In the genomic region with DNA sequence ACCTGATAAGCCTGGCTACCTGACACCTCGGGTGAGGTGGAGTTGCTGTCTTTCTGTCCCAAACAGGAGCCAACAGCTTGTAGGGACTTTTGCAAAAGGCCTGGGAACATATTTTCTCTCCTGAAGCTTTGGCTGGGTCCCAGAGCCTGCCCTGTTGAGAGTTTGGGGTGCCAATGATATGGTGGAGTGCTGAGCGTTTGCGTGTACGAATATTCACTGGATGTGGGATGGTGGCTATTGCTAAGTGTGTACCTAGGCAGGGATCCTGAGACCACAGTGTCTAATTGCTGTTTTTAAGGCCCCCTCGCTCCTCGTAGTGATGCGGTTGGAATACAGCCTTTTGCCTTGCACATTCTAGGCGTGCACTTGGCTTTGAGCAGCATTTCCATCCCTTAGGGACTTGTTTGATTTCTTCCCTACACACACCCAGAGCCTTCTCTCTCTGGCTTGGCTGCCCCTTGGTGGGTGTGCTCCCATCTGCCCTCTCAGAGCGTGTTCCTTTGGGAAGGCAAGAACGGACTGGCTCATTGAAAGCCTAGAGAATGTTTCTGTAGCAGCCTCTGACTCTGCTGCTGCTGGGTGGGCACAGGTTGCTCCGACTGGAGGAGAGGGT, we compare ENCODE assay signal across 8 mouse cellular contexts. TPM values are rescaled to one million over a fixed set of nuclear protein-coding genes. Genes with fewer than 3 reads are reported as not detected.
DNase-seq lines count a peak whose midpoint lies in the region; ATAC-seq and TF ChIP-seq lines count a peak whose summit lies in the region.

No protein-coding gene starts in this region.

- no peaks in the 10 kb centered on the region for H3K9me3 ChIP-seq in heart, embryonic 12.5 days (replicated peaks)
- no peaks in the 10 kb centered on the region for H3K9me3 ChIP-seq in liver, embryonic 12.5 days (replicated peaks)

- no peak for TF ChIP-seq CTCF in kidney, adult 2 months (conservative IDR thresholded peaks at IDR 0.05; ENCODE audit: insufficient read depth, insufficient read length, low read depth, low read length)

- peak overlapping the region; percentile 75 for H3K4me3 ChIP-seq in kidney, adult 2 months (ENCODE audit: insufficient read depth, low read depth, low read length)
- peak overlapping the region; percentile 92 for H3K4me3 ChIP-seq in heart, embryonic 12.5 days
- peak overlapping the region; percentile 88 for H3K4me3 ChIP-seq in liver, embryonic 12.5 days

- no peaks in the 10 kb centered on the region for H3K27me3 ChIP-seq in kidney, adult 2 months (replicated peaks; ENCODE audit: control insufficient read depth, insufficient read depth, low read length)
- peaks cover 2% of the 10 kb centered on the region for H3K27me3 ChIP-seq in heart, embryonic 12.5 days (replicated peaks)
- H3K27me3 ChIP-seq in liver, embryonic 12.5 days (replicated peaks) = peaks cover 10% of the 10 kb centered on the region; the same call in 1 of the 2 replicates

- TF ChIP-seq POLR2A in kidney, adult 2 months (IDR thresholded peaks at IDR 0.05; ENCODE audit: low read depth, low read length) = no peak

- H3K27ac ChIP-seq in kidney, adult 2 months (ENCODE audit: insufficient read depth, low read depth, low read length) = peak overlapping the region; percentile 72
- H3K27ac ChIP-seq in heart, embryonic 12.5 days (ENCODE audit: poor library complexity, severe bottlenecking) = 0 out of 2 replicates have a peak overlapping the region, but pooled peaks have one; percentile 69
- H3K27ac ChIP-seq in liver, embryonic 12.5 days = peak overlapping the region; percentile 87

- peak overlapping the region; percentile 87 for H3K4me2 ChIP-seq in heart, embryonic 12.5 days
- H3K4me2 ChIP-seq in liver, embryonic 12.5 days = peak overlapping the region; percentile 94

- 56% methylated on average over 11 of the region's 11 CpGs for WGBS in kidney, adult 2 months
- 42% methylated on average over 11 of the region's 11 CpGs for WGBS in heart, embryonic 12.5 days
- WGBS in liver, embryonic 12.5 days (ENCODE audit: insufficient replicate concordance) = 52% methylated on average over 11 of the region's 11 CpGs

- peaks cover 11% of the 10 kb centered on the region; the same call in 1 of the 2 replicates for H3K4me1 ChIP-seq in kidney, adult 2 months (ENCODE audit: control insufficient read depth, insufficient read depth, low read length)
- H3K4me1 ChIP-seq in heart, embryonic 12.5 days (replicated peaks) = peaks cover 47% of the 10 kb centered on the region
- H3K4me1 ChIP-seq in liver, embryonic 12.5 days = peaks cover 72% of the 10 kb centered on the region

- H3K9ac ChIP-seq in heart, embryonic 12.5 days = peak overlapping the region; percentile 84
- peak overlapping the region; percentile 94 for H3K9ac ChIP-seq in liver, embryonic 12.5 days

- H3K36me3 ChIP-seq in kidney, adult 2 months (ENCODE audit: control insufficient read depth, insufficient read depth, low read length) = no peaks in the 10 kb centered on the region
- peaks cover 16% of the 10 kb centered on the region for H3K36me3 ChIP-seq in heart, embryonic 12.5 days
- peaks cover 16% of the 10 kb centered on the region for H3K36me3 ChIP-seq in liver, embryonic 12.5 days

- no peak for DNase-seq in kidney, adult 2 months
- no peak for DNase-seq in kidney, adult 11 months
- DNase-seq in Muller cell, postnatal 12 days (ENCODE audit: inconsistent ontology term) = peak; percentile 20
- DNase-seq in ovary, postnatal 10 days (ENCODE audit: low spot score) = no peak
- DNase-seq in natural killer cell, adult 2 months (ENCODE audit: low spot score in 2 of 2) = no peak
- DNase-seq in cerebellum, adult 9-11 months = no peak

- ATAC-seq in heart, embryonic 12.5 days (ENCODE audit: insufficient number of reproducible peaks, low FRiP score) = no peak
- ATAC-seq in liver, embryonic 12.5 days = no peak

RNA-seq across cellular contexts. Expression of gene Tmem63a, which starts 1.0 kb away (rescaled TPM):
- polyA plus RNA-seq in kidney, adult 2 months (2012; rRNA removed) = 26.7 and 28.7 TPM in 2 replicates
- 10.2 and 10.6 TPM in 2 replicates for polyA plus RNA-seq in heart, embryonic 12.5 days (2016; fragmentation: Nextera tagmentation; extraction: Ambion mirVana)
- 6.5 and 6.6 TPM in 2 replicates for polyA plus RNA-seq in liver, embryonic 12.5 days (2016; fragmentation: Nextera tagmentation; extraction: Ambion mirVana)

RNA-seq across cellular contexts. Expression of gene Lefty1, which starts 8.3 kb away (rescaled TPM):
- 2.9 and 3.8 TPM in 2 replicates for polyA plus RNA-seq in kidney, adult 2 months (2012; rRNA removed)
- 1.00 and 1.1 TPM in 2 replicates for polyA plus RNA-seq in heart, embryonic 12.5 days (2016; fragmentation: Nextera tagmentation; extraction: Ambion mirVana)
- 4.7 and 7.1 TPM in 2 replicates for polyA plus RNA-seq in liver, embryonic 12.5 days (2016; fragmentation: Nextera tagmentation; extraction: Ambion mirVana)

RNA-seq across cellular contexts. Expression of gene Pycr2, which starts 39.0 kb away (rescaled TPM):
- 20.9 and 24.1 TPM in 2 replicates for polyA plus RNA-seq in kidney, adult 2 months (2012; rRNA removed)
- polyA plus RNA-seq in heart, embryonic 12.5 days (2016; fragmentation: Nextera tagmentation; extraction: Ambion mirVana) = 52.2 and 58.2 TPM in 2 replicates
- 146 and 150 TPM in 2 replicates for polyA plus RNA-seq in liver, embryonic 12.5 days (2016; fragmentation: Nextera tagmentation; extraction: Ambion mirVana)

RNA-seq across cellular contexts. Expression of gene Lefty2, which starts 50.2 kb away (rescaled TPM):
- not detected in 2 replicates for polyA plus RNA-seq in kidney, adult 2 months (2012; rRNA removed)
- polyA plus RNA-seq in heart, embryonic 12.5 days (2016; fragmentation: Nextera tagmentation; extraction: Ambion mirVana) = 0.15 TPM in 2 replicates
- polyA plus RNA-seq in liver, embryonic 12.5 days (2016; fragmentation: Nextera tagmentation; extraction: Ambion mirVana) = not detected in 2 replicates
